Mouse (Mus musculus): ENCODE results near the gene Cgn. TPM values are rescaled to one million over a fixed set of nuclear protein-coding genes. Genes with fewer than 3 reads are reported as not detected.

Gene Cgn
- total and polyA plus RNA-seq, 3 experiments = 0.25 to 0.50 (median 0.43) TPM

DNA sequence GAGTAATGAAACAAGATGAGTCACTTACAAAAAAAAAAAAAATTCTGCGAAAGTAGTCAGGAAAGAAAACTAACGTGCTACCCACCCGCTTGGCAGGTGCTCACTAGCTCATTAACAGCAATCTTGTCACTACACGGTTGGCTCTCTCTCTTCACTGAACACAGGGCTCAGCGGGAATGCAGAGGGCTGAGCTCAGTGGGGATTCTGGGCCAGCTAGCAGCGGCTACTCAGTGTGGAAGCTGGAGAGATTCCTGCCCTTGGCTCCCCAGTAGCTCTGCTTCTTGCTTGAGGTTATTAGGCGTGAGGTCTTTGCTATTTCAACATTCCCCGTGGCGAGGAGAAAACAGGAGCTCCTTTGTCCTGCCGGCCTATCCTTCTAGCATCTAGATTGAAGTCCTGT lies 17.9 kb upstream of the Cgn start:
- Histone ChIP-seq H3K79me2 (replicated peaks; ENCODE audit: control insufficient read depth, insufficient read depth, low read length) (no peaks in the 10 kb centered on the region), H3K4me1 (ENCODE audit: control insufficient read depth, insufficient read depth, low read length) (no peaks in the 10 kb centered on the region), H3K27me3 (ENCODE audit: control insufficient read depth, insufficient read depth, low read length) (no peaks in the 10 kb centered on the region), H3K36me3 (ENCODE audit: control insufficient read depth, insufficient read depth, low read length) (no peaks in the 10 kb centered on the region), H3K9ac (ENCODE audit: low read depth, low read length) (no peak overlapping the region), H3K27ac (no peak overlapping the region), H3K4me3 (no peak overlapping the region)
- TF ChIP-seq POLR2A (IDR thresholded peaks at IDR 0.05; ENCODE audit: insufficient read depth, low read depth, low read length) (no peak), CTCF (IDR thresholded peaks at IDR 0.05) (no peak), EP300 (IDR thresholded peaks at IDR 0.05; ENCODE audit: insufficient read depth, low read depth, low read length) (no peak)
- 21% methylated on average over 10 of the region's 10 CpGs for WGBS
- intact Hi-C loops (cut with DNase I) = no loop called here
- DNase-seq = peak; percentile 41 to 48

DNA sequence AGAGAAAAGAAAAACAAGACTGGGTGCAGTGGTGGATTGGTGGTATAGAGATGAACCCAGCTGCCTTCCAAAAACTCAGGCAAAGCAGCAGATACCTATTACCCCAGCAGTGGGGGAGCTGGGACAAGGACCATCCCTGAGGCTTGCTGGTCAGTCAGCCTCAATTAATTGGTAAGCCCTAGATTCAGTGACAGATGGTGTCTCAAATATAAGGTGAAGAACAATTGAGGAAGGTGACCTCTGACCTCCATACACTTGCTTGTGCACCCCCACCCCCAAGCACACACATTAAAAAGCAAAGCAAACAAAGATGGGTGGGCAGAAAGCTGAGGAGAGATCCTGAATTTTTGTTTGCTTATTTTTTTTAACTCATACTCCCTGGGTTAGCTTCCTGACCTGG lies 9.9 kb upstream of the Cgn start:
- DNase-seq = no peak
- Histone ChIP-seq H3K4me1 (ENCODE audit: control insufficient read depth, insufficient read depth, low read length) (no peaks in the 10 kb centered on the region), H3K27ac (no peak overlapping the region), H3K4me3 (no peak overlapping the region), H3K79me2 (replicated peaks; ENCODE audit: control insufficient read depth, insufficient read depth, low read length) (no peaks in the 10 kb centered on the region), H3K36me3 (ENCODE audit: control insufficient read depth, insufficient read depth, low read length) (no peaks in the 10 kb centered on the region), H3K9ac (ENCODE audit: low read depth, low read length) (no peak overlapping the region), H3K27me3 (ENCODE audit: control insufficient read depth, insufficient read depth, low read length) (no peaks in the 10 kb centered on the region)
- TF ChIP-seq CTCF (IDR thresholded peaks at IDR 0.05) = no peak
- intact Hi-C loops (cut with DNase I) = no loop called here

DNA sequence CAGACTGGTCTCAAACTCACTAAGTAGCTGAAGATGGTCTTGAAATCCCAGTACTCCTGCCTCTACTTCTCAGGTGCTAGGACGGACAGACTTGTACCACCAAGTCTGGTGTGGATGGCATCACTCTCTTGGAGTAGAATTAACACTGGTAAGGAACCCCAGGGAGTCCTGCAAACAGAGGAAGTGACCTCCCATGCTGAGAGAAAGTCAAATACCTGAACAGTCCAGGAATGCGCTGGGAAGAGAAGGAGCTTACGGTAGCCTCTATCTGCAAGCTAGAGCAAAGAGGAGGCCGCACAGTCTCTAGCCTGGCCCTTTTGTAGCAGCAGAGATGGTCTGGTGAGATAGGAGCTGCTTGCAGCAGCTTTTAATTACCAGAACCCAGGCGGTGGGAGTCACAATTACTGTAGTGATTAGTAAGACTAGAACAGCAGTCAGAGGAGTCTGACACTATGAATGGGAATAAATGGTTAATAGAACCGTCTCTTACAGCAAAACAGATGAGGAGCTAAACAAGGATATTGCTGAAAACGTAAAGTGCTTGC lies 9.4 kb upstream of the Cgn start:
- H3K4me1 ChIP-seq (ENCODE audit: control insufficient read depth, insufficient read depth, low read length) = no peaks in the 10 kb centered on the region
- intact Hi-C loops (cut with DNase I) = no loop called here
- no peak overlapping the region for H3K27ac ChIP-seq
- TF ChIP-seq EP300 (IDR thresholded peaks at IDR 0.05; ENCODE audit: insufficient read depth, low read depth, low read length) (no peak), POLR2A (IDR thresholded peaks at IDR 0.05; ENCODE audit: insufficient read depth, low read depth, low read length) (no peak)
- no peaks in the 10 kb centered on the region for H3K27me3 ChIP-seq (ENCODE audit: control insufficient read depth, insufficient read depth, low read length)
- no peak for DNase-seq
- WGBS = 70% methylated on average over 7 of the region's 7 CpGs
- no peak overlapping the region for H3K4me3 ChIP-seq
- no peaks in the 10 kb centered on the region for H3K79me2 ChIP-seq (replicated peaks; ENCODE audit: control insufficient read depth, insufficient read depth, low read length)
- no peak overlapping the region for H3K9ac ChIP-seq (ENCODE audit: low read depth, low read length)
- no peaks in the 10 kb centered on the region for H3K36me3 ChIP-seq (ENCODE audit: control insufficient read depth, insufficient read depth, low read length)

DNA sequence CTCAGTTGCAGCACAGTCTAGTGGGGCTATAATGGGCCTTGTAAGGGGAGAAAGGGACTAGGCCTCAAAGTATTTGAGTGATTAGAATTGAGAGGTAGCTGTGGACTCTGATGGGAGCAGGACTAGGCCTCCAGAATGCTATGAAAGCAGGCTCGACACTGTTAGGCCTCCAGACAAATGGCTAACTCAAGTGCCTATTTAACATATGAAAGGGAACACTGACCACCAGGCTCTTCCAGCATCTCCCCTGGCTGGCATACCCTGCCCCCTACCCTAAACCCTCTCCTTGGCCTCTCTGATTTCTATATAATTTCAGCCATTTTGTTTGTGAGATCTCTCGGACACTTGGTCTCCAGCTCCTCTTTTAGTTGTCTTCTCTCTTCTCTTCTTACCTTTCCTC lies 8.1 kb upstream of the Cgn start:
- no peak for TF ChIP-seq POLR2A (IDR thresholded peaks at IDR 0.05; ENCODE audit: insufficient read depth, low read depth, low read length)
- TF ChIP-seq CTCF (IDR thresholded peaks at IDR 0.05) = no peak
- TF ChIP-seq EP300 (IDR thresholded peaks at IDR 0.05; ENCODE audit: insufficient read depth, low read depth, low read length) = no peak
- no peaks in the 10 kb centered on the region for H3K27me3 ChIP-seq (ENCODE audit: control insufficient read depth, insufficient read depth, low read length)
- 79% methylated on average over 2 of the region's 2 CpGs for WGBS

GRCm38 (mm10) chr3:94793672-94794071 lies 7.4 kb upstream of the Cgn start:
- no peak overlapping the region for H3K9ac ChIP-seq (ENCODE audit: low read depth, low read length)
- TF ChIP-seq CTCF (IDR thresholded peaks at IDR 0.05) (no peak), POLR2A (IDR thresholded peaks at IDR 0.05; ENCODE audit: insufficient read depth, low read depth, low read length) (no peak), EP300 (IDR thresholded peaks at IDR 0.05; ENCODE audit: insufficient read depth, low read depth, low read length) (no peak)
- no peak overlapping the region for H3K4me3 ChIP-seq
- intact Hi-C loops (cut with DNase I) = no loop called here
- H3K36me3 ChIP-seq (ENCODE audit: control insufficient read depth, insufficient read depth, low read length) = no peaks in the 10 kb centered on the region
- H3K27ac ChIP-seq = no peak overlapping the region
- no peaks in the 10 kb centered on the region for H3K4me1 ChIP-seq (ENCODE audit: control insufficient read depth, insufficient read depth, low read length)
- no peaks in the 10 kb centered on the region for H3K27me3 ChIP-seq (ENCODE audit: control insufficient read depth, insufficient read depth, low read length)
- no peak for DNase-seq
- WGBS = 62% methylated on average over 2 of the region's 2 CpGs
- no peaks in the 10 kb centered on the region for H3K79me2 ChIP-seq (replicated peaks; ENCODE audit: control insufficient read depth, insufficient read depth, low read length)

More for the DNA sequence above, 8.1 kb upstream of the Cgn start:
- Histone ChIP-seq H3K9ac (ENCODE audit: low read depth, low read length) (no peak overlapping the region), H3K79me2 (replicated peaks; ENCODE audit: control insufficient read depth, insufficient read depth, low read length) (no peaks in the 10 kb centered on the region), H3K4me3 (no peak overlapping the region), H3K27ac (no peak overlapping the region), H3K4me1 (ENCODE audit: control insufficient read depth, insufficient read depth, low read length) (no peaks in the 10 kb centered on the region), H3K36me3 (ENCODE audit: control insufficient read depth, insufficient read depth, low read length) (no peaks in the 10 kb centered on the region)
- intact Hi-C loops (cut with DNase I) = no loop called here
- no peak for DNase-seq

GRCm38 (mm10) chr3:94792258-94792657 lies 6.0 kb upstream of the Cgn start:
- no peak for DNase-seq
- WGBS = 85% methylated on average over 2 of the region's 2 CpGs
- no peaks in the 10 kb centered on the region for H3K4me1 ChIP-seq (ENCODE audit: control insufficient read depth, insufficient read depth, low read length)
- no peaks in the 10 kb centered on the region for H3K79me2 ChIP-seq (replicated peaks; ENCODE audit: control insufficient read depth, insufficient read depth, low read length)
- no peak for TF ChIP-seq POLR2A (IDR thresholded peaks at IDR 0.05; ENCODE audit: insufficient read depth, low read depth, low read length)
- no peak for TF ChIP-seq EP300 (IDR thresholded peaks at IDR 0.05; ENCODE audit: insufficient read depth, low read depth, low read length)
- no peak for TF ChIP-seq CTCF (IDR thresholded peaks at IDR 0.05)
- H3K27ac ChIP-seq = no peak overlapping the region
- peaks cover 1% of the 10 kb centered on the region; the same call in 1 of the 2 replicates for H3K27me3 ChIP-seq (ENCODE audit: control insufficient read depth, insufficient read depth, low read length)
- no peak overlapping the region for H3K9ac ChIP-seq (ENCODE audit: low read depth, low read length)
- H3K36me3 ChIP-seq (ENCODE audit: control insufficient read depth, insufficient read depth, low read length) = no peaks in the 10 kb centered on the region
- H3K4me3 ChIP-seq = no peak overlapping the region
- intact Hi-C loops (cut with DNase I) = no loop called here

Measured in heart, adult 2 months (tissue).